Mouse (Mus musculus): ENCODE measurements around the gene Fbxo3. TPM values are rescaled to one million over a fixed set of nuclear protein-coding genes. Genes with fewer than 3 reads are reported as not detected.
"Not testable (repeated sequence)": the region's sequence is repeated elsewhere in the genome, so short reads cannot be mapped to it uniquely, and the experiment has no call there.

Fbxo3 gene
- polyA plus RNA-seq, 1 experiment from 2014 or later, result 56.0 TPM

GRCm38 (mm10) chr2:104069704-104070185 is 42.2 kb downstream of the Fbxo3 start, which contains the start of gene Cd59b:
TSS of gene Cd59b (plus strand) at chr2:104069849.
- Histone ChIP-seq H3K27ac (peak within 1 kb of the TSS; percentile 51; the same call in 1 of the 2 replicates), H3K9ac (no peak within 1 kb of the TSS), H3K4me2 (peak within 1 kb of the TSS; percentile 60), H3K27me3 (replicated peaks) (no peaks in the 10 kb centered on the region), H3K9me3 (no peaks in the 10 kb centered on the region), H3K36me3 (no peaks in the 10 kb centered on the region), H3K4me1 (no peaks in the 10 kb centered on the region), H3K4me3 (replicated peaks) (peak within 1 kb of the TSS; percentile 45)
- peak; percentile 84 for ATAC-seq (ENCODE audit: insufficient read depth, low FRiP score, low read depth)
- 1% methylated on average over 13 of the region's 13 CpGs for WGBS

GRCm38 (mm10) chr2:104078285-104078684 is 50.8 kb downstream of the Fbxo3 start:
- not testable (repeated sequence) for H3K27ac ChIP-seq; H3K36me3 ChIP-seq; H3K4me3 ChIP-seq (replicated peaks); H3K27me3 ChIP-seq (replicated peaks); H3K4me1 ChIP-seq; H3K4me2 ChIP-seq; H3K9ac ChIP-seq; H3K9me3 ChIP-seq
- WGBS, result 60% methylated on average over 5 of the region's 5 CpGs
- ATAC-seq (ENCODE audit: insufficient read depth, low FRiP score, low read depth), result peak; percentile 93

GRCm38 (mm10) chr2:104081436-104082050 is 54.0 kb downstream of the Fbxo3 start:
- H3K9me3 ChIP-seq; H3K9ac ChIP-seq; H3K27ac ChIP-seq; H3K36me3 ChIP-seq; H3K27me3 ChIP-seq (replicated peaks); H3K4me1 ChIP-seq; ATAC-seq (ENCODE audit: insufficient read depth, low FRiP score, low read depth); H3K4me2 ChIP-seq; H3K4me3 ChIP-seq (replicated peaks): not testable (repeated sequence)
- WGBS, result no CpG with 5 or more reads among the region's 1 CpGs

- ATAC-seq (ENCODE audit: insufficient read depth, low FRiP score, low read depth), result no peak
- Histone ChIP-seq H3K36me3 (no peaks in the 10 kb centered on the region), H3K4me1 (no peaks in the 10 kb centered on the region), H3K4me3 (replicated peaks) (no peak overlapping the region), H3K9ac (no peak overlapping the region), H3K9me3 (no peaks in the 10 kb centered on the region), H3K27me3 (replicated peaks) (no peaks in the 10 kb centered on the region), H3K4me2 (no peak overlapping the region), H3K27ac (no peak overlapping the region)
These were observed 55.0 kb downstream of the Fbxo3 start for GRCm38 (mm10) chr2:104082474-104082873.

- H3K4me3 ChIP-seq (replicated peaks); H3K36me3 ChIP-seq; H3K27ac ChIP-seq; H3K4me2 ChIP-seq; H3K9ac ChIP-seq; H3K9me3 ChIP-seq; H3K27me3 ChIP-seq (replicated peaks); ATAC-seq (ENCODE audit: insufficient read depth, low FRiP score, low read depth); H3K4me1 ChIP-seq: not testable (repeated sequence)
These were observed 56.5 kb downstream of the Fbxo3 start for GRCm38 (mm10) chr2:104084027-104084426.

- H3K36me3 ChIP-seq; H3K4me1 ChIP-seq; H3K27me3 ChIP-seq (replicated peaks); H3K9me3 ChIP-seq; H3K27ac ChIP-seq; H3K4me3 ChIP-seq (replicated peaks); H3K4me2 ChIP-seq; H3K9ac ChIP-seq; ATAC-seq (ENCODE audit: insufficient read depth, low FRiP score, low read depth): not testable (repeated sequence)
- 69% methylated on average over 1 of the region's 1 CpGs for WGBS
These were observed 60.0 kb downstream of the Fbxo3 start for GRCm38 (mm10) chr2:104087562-104087961.

- H3K4me2 ChIP-seq, result no peak overlapping the region
- no peak overlapping the region for H3K9ac ChIP-seq
- no peak for ATAC-seq (ENCODE audit: insufficient read depth, low FRiP score, low read depth)
- no peaks in the 10 kb centered on the region for H3K27me3 ChIP-seq (replicated peaks)
- peaks cover 8% of the 10 kb centered on the region; the same call in 1 of the 2 replicates for H3K4me1 ChIP-seq
- no peaks in the 10 kb centered on the region for H3K9me3 ChIP-seq
- 77% methylated on average over 2 of the region's 2 CpGs for WGBS
- H3K4me3 ChIP-seq (replicated peaks), result no peak overlapping the region
- no peak overlapping the region for H3K27ac ChIP-seq
- H3K36me3 ChIP-seq, result no peaks in the 10 kb centered on the region
These were observed 65.8 kb downstream of the Fbxo3 start for GRCm38 (mm10) chr2:104093305-104093704.

GRCm38 (mm10) chr2:104095741-104096213 is 68.3 kb downstream of the Fbxo3 start, which contains the start of gene Cd59a:
TSS of gene Cd59a (plus strand) at chr2:104095801.
- H3K4me1 ChIP-seq, result peaks cover 8% of the 10 kb centered on the region; the same call in 1 of the 2 replicates
- H3K27ac ChIP-seq, result peak within 1 kb of the TSS; percentile 78
- H3K27me3 ChIP-seq (replicated peaks), result no peaks in the 10 kb centered on the region
- 5% methylated on average over 15 of the region's 15 CpGs for WGBS
- H3K4me3 ChIP-seq (replicated peaks), result peak within 1 kb of the TSS; percentile 53
- ATAC-seq (ENCODE audit: insufficient read depth, low FRiP score, low read depth), result peak; percentile 91
- H3K4me2 ChIP-seq, result peak within 1 kb of the TSS; percentile 74
- no peaks in the 10 kb centered on the region for H3K36me3 ChIP-seq
- H3K9me3 ChIP-seq, result no peaks in the 10 kb centered on the region
- H3K9ac ChIP-seq, result peak within 1 kb of the TSS; percentile 40; the same call in 1 of the 2 replicates

- no peaks in the 10 kb centered on the region for H3K36me3 ChIP-seq
- H3K4me3 ChIP-seq (replicated peaks), result peak overlapping the region; percentile 53
- 39% methylated on average over 10 of the region's 10 CpGs for WGBS
- peak overlapping the region; percentile 74 for H3K4me2 ChIP-seq
- peak overlapping the region; percentile 40; the same call in 1 of the 2 replicates for H3K9ac ChIP-seq
- H3K4me1 ChIP-seq, result peaks cover 8% of the 10 kb centered on the region; the same call in 1 of the 2 replicates
- H3K27ac ChIP-seq, result peak overlapping the region; percentile 78
- H3K9me3 ChIP-seq, result no peaks in the 10 kb centered on the region
- no peak for ATAC-seq (ENCODE audit: insufficient read depth, low FRiP score, low read depth)
- H3K27me3 ChIP-seq (replicated peaks), result no peaks in the 10 kb centered on the region
These were observed 68.7 kb downstream of the Fbxo3 start for GRCm38 (mm10) chr2:104096256-104096655.

GRCm38 (mm10) chr2:104096796-104097195 is 69.3 kb downstream of the Fbxo3 start:
- H3K9ac ChIP-seq; H3K27ac ChIP-seq; H3K4me2 ChIP-seq; ATAC-seq (ENCODE audit: insufficient read depth, low FRiP score, low read depth); H3K27me3 ChIP-seq (replicated peaks); H3K4me3 ChIP-seq (replicated peaks); H3K36me3 ChIP-seq; H3K4me1 ChIP-seq; H3K9me3 ChIP-seq: not testable (repeated sequence)
- WGBS, result 78% methylated on average over 1 of the region's 1 CpGs

GRCm38 (mm10) chr2:104097396-104097795 is 69.9 kb downstream of the Fbxo3 start:
- H3K36me3 ChIP-seq; H3K4me1 ChIP-seq; H3K9me3 ChIP-seq; H3K27me3 ChIP-seq (replicated peaks); H3K9ac ChIP-seq; ATAC-seq (ENCODE audit: insufficient read depth, low FRiP score, low read depth); H3K4me2 ChIP-seq; H3K27ac ChIP-seq; H3K4me3 ChIP-seq (replicated peaks): not testable (repeated sequence)
- whole genome bisulfite sequencing, result 95% methylated on average over 4 of the region's 4 CpGs

- Histone ChIP-seq H3K36me3 (no peaks in the 10 kb centered on the region), H3K27me3 (replicated peaks) (no peaks in the 10 kb centered on the region), H3K9ac (no peak overlapping the region), H3K27ac (no peak overlapping the region), H3K9me3 (no peaks in the 10 kb centered on the region), H3K4me3 (replicated peaks) (no peak overlapping the region), H3K4me1 (peaks cover 8% of the 10 kb centered on the region; the same call in 1 of the 2 replicates), H3K4me2 (no peak overlapping the region)
- peak; percentile 79 for ATAC-seq (ENCODE audit: insufficient read depth, low FRiP score, low read depth)
- WGBS, result 26% methylated on average over 3 of the region's 3 CpGs
These were observed 71.2 kb downstream of the Fbxo3 start for GRCm38 (mm10) chr2:104098529-104099230.

All from stomach, embryonic 15.5 days (tissue).